Mouse (Mus musculus) kidney, postnatal 10 days (tissue): ENCODE results near the gene Olfr17.
"Not testable (repeated sequence)": the region's sequence is repeated elsewhere in the genome, so short reads cannot be mapped to it uniquely, and the experiment has no call there.

Experiments
- DNase-seq: peaks from one replicate; pipeline ENCODE4 v3.0.0; 2021; ENCODE audit warnings: mixed read lengths

The Olfr17 gene

DNA sequence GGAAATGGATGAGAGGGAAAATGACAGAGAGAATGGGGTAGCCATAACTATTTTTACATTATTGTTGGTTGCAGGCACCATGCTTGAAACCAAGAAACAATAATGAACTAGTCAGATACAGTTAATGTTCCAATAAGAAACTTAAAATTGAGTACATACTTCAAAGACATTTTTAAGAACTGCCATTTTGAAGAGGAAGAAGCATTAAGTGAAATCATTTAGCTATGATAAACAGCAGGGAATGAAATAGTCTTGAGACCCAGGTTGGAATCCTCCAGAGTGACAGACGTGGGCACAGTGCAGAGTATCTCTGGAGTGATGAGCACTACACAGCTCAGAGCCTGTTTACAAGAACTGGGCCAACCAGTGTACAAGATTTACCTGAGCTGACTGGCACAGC is at the start of gene Olfr17:
TSS of gene Olfr17 (plus strand) at position 301 of the 400 bp plus-strand sequence.
- no peak for DNase-seq

DNA sequence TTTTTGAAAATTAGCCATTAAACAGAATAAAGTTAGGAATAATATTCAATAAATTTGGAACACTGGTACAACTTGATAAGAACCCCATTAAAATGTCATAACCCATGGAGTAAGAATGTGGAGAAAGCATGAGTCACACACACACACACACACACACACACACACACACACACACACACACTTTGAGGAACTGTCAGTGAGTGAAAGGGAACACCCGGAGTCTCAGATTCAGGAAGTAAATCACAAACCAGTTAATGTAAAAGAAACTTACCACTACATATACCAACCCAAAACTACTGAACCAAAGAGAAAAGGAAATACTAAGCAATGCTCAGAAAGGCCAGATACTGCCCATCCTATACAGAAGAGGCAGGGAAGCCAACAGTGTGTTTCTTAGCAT is 48.6 kb upstream of the Olfr17 start:
- DNase-seq, result no peak

DNA sequence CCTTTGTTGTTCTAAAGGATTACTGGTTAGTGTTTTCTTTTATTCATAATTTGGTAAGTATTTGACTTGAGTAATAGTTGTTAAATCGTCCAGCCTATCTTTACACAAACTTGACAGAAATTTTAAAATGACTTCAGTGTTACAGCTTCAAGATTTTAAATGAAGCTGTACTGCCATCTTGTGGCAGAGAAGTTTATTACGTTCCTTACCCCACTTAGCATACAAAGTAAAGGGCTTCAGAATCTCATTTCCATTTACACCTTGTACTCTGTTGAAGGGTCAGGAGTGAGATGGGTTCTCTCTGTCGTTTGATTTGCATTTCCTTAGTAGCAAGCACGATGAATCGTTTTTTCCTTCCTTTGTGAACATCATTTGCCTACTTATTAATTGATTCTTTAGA is 47.2 kb upstream of the Olfr17 start:
- peak; percentile 33 for DNase-seq

DNA sequence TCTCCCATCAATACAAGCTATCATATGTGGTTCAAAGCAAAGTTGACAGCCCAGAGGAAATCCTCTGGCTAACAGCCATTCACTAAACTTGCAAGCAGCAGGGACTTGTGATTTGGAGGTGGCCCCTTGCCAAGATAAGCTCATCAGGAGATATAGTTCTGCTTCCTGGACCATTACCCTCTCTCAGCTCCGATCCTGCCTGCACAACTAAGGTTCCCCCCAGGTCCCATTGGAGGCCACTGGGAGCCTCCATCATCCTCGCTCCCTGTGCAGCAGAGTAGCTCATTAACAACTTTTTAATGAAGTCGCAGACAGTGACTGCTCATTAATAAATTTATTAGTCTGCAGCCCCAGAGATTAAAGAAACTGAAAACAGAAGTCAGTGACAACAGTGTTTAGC is 45.4 kb upstream of the Olfr17 start:
- DNase-seq, result no peak

DNA sequence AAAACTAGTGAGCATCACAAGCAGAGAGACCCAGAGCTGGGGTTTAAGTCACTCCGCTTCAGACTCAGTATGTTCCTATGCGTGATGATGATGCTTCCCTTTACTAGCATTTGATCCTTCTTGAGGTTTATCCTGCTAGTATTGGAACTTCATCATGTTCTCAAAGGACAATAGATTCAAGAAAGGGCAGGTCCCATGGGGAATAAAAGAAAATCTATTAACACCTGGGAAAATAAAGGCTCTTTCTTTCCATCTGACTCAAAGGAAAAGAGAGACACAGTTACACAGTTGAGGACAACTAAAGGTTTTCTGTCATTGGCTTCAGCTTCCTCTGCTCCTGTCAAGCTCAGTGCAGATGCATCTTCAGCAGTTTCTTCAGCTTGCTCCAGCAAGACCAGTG is 22.3 kb upstream of the Olfr17 start, which contains the start of gene Olfr714:
TSS of gene Olfr714 (plus strand) at position 301 of the 400 bp plus-strand sequence.
- no peak for DNase-seq

DNA sequence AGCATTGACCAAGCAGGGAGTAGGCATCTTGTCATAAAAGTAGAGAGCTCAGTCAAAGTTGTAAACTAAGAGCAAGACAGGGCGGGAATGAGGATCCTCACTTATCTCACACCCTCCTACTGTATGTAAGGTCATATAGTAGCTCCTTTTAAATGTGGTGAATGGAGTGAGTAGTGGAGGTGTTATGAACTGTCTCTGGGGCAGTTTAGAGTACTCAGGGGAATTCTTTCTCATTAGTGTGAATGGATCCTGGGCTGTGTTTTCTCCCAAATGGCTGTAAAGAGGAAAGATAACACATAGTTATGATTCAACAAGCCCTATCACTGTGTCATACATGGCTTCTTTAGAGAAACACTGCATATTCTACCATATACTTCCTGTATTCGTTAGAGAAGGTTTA is 17.2 kb downstream of the Olfr17 start, which contains the start of gene Olfr715b:
TSS of gene Olfr715b (minus strand) at position 101 of the 400 bp plus-strand sequence.
- DNase-seq, result not testable (repeated sequence)

DNA sequence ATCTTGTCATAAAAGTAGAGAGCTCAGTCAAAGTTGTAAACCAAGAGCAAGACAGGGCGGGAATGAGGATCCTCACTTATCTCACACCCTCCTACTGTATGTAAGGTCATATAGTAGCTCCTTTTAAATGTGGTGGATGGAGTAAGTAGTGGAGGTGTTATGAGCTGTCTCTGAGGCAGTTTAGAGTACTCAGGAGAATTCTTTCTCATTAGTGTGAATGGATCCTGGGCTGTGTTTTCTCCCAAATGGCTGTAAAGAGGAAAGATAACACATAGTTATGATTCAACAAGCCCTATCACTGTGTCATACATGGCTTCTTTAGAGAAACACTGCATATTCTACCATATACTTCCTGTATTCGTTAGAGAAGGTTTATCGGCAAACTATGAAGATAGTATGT is 38.0 kb downstream of the Olfr17 start, which contains the start of gene Olfr715:
TSS of gene Olfr715 (minus strand) at position 101 of the 400 bp plus-strand sequence.
- DNase-seq, result not testable (repeated sequence)

DNA sequence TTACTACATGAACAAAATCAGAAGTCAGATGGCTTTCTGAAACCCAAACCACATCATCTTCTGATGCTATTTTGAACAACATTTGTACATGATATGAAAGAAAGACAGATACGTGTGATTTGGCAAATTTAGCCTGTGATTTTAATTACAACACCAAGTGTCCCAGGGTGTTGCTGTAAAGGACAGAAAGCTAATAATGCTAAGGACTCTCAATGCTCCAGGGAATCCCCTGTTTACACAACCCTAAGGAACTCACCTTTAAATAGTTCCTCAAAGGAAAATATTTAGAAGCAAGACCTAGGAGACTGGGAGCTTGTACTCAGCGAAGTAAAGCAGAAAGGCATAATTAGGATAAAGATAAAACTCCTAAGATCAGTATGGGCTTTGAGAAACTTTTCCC is 45.0 kb downstream of the Olfr17 start, which contains the start of gene Olfr716:
TSS of gene Olfr716 (plus strand) at position 301 of the 400 bp plus-strand sequence.
- DNase-seq, result not testable (repeated sequence)
